Mouse (Mus musculus): Measurements from ENCODE around the gene Olfr1233. TPM values are rescaled to one million over a fixed set of nuclear protein-coding genes. Genes with fewer than 3 reads are reported as not detected.

Olfr1233 gene
- not detected in 2 replicates for polyA plus RNA-seq (2015; fragmentation: Nextera tagmentation; extraction: Ambion mirVana)

DNA sequence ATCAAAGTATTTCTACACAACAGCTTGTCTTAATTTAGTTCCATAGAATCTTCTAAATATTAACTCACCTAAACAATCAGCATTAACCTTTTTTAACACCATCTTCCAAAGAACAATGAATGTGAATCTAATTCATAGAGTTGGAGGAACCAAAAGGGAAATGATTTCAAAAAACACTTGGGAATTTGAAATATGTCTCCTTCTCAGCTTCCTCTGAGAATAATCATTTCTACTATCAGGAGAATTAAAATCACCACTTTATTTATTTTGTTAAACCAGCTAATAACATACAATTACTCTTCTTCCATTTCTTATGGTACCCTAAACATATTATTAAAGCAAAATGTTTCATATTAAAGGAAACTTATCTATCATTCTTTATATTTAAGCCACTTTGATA lies at the start of gene Olfr1233:
TSS of gene Olfr1233 (minus strand) at position 101 of the 400 bp plus-strand sequence.
- no peak within 1 kb of the TSS for H3K4me2 ChIP-seq (replicated peaks; ENCODE audit: low read depth, low read length)
- H3K36me3 ChIP-seq (ENCODE audit: insufficient read depth, low read length): no peaks in the 10 kb centered on the region
- TF ChIP-seq CTCF (IDR thresholded peaks at IDR 0.05): no peak
- TF ChIP-seq EP300 (IDR thresholded peaks at IDR 0.05): no peak
- no peak within 1 kb of the TSS for H3K9ac ChIP-seq (replicated peaks; ENCODE audit: low read depth)
- no peaks in the 10 kb centered on the region for H3K4me1 ChIP-seq (ENCODE audit: insufficient read depth, low read depth, low read length)
- ATAC-seq (no peak), DNase-seq (ENCODE audit: low spot score) (no peak)
- H3K27ac ChIP-seq (ENCODE audit: low read length): no peak within 1 kb of the TSS
- H3K9me3 ChIP-seq (ENCODE audit: low read length): no peaks in the 10 kb centered on the region
- H3K4me3 ChIP-seq (ENCODE audit: low read depth, low read length): no peak within 1 kb of the TSS
- H3K27me3 ChIP-seq (replicated peaks; ENCODE audit: insufficient read depth, low read length): no peaks in the 10 kb centered on the region

DNA sequence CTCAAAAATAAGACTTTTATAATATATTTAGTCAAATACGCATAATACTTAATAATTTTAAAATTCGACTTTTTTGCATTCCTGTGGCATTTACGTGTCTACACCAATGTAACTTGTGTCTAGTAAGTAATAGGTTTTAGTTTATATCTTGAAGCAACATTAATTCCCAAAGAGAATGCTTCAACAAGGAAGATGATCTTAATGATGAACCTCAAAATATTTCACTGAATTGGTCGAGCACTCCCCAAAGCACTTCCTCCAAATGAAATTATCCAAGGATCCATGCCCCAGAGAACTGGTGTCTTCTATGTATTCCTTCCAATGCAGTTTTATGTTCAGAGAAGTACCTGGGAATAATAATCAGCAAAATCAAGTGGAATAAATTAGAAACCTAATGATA lies 22.6 kb upstream of the Olfr1233 start, which contains the start of gene Olfr1234:
TSS of gene Olfr1234 (minus strand) at position 101 of the 400 bp plus-strand sequence.
- no peak for ATAC-seq
- WGBS: 83% methylated on average over 4 of the region's 4 CpGs

DNA sequence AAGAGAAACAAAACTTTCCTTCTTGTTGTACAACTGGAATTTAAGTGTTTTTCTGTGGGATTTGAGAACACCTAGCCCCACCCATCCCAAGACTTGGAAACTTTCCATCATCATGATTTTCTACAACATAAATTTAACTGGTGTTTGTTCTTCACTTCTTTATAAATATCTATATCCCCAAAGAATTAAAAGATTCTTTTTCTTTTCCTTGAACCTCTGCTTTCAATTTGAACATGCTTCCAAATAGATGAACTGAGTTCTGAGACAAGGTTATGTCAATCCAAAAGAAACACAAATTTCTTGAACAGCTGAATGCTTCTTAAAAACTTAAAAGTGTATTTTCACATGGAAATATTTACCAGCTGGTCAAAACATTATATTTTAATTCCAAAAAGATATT lies 12.6 kb downstream of the Olfr1233 start, which contains the start of gene Olfr1232:
TSS of gene Olfr1232 (minus strand) at position 101 of the 400 bp plus-strand sequence.
- no peaks in the 10 kb centered on the region for H3K27me3 ChIP-seq (replicated peaks; ENCODE audit: insufficient read depth, low read length)
- H3K27ac ChIP-seq (ENCODE audit: low read length): no peak within 1 kb of the TSS
- TF ChIP-seq CTCF (IDR thresholded peaks at IDR 0.05) (no peak), EP300 (IDR thresholded peaks at IDR 0.05) (no peak)
- H3K9me3 ChIP-seq (ENCODE audit: low read length): no peaks in the 10 kb centered on the region
- no peak within 1 kb of the TSS for H3K4me2 ChIP-seq (replicated peaks; ENCODE audit: low read depth, low read length)
- DNase-seq (ENCODE audit: low spot score) (no peak), ATAC-seq (no peak)
- no peaks in the 10 kb centered on the region for H3K4me1 ChIP-seq (ENCODE audit: insufficient read depth, low read depth, low read length)
- no peak within 1 kb of the TSS for H3K4me3 ChIP-seq (ENCODE audit: low read depth, low read length)
- H3K36me3 ChIP-seq (ENCODE audit: insufficient read depth, low read length): no peaks in the 10 kb centered on the region
- no peak within 1 kb of the TSS for H3K9ac ChIP-seq (replicated peaks; ENCODE audit: low read depth)

More for the DNA sequence above, 22.6 kb upstream of the Olfr1233 start, which contains the start of gene Olfr1234:
- Histone ChIP-seq H3K27ac (ENCODE audit: low read length) (no peak within 1 kb of the TSS), H3K9ac (replicated peaks; ENCODE audit: low read depth) (no peak within 1 kb of the TSS), H3K4me3 (ENCODE audit: low read depth, low read length) (no peak within 1 kb of the TSS), H3K9me3 (ENCODE audit: low read length) (no peaks in the 10 kb centered on the region), H3K4me1 (ENCODE audit: insufficient read depth, low read depth, low read length) (no peaks in the 10 kb centered on the region), H3K4me2 (replicated peaks; ENCODE audit: low read depth, low read length) (no peak within 1 kb of the TSS), H3K36me3 (ENCODE audit: insufficient read depth, low read length) (no peaks in the 10 kb centered on the region), H3K27me3 (replicated peaks; ENCODE audit: insufficient read depth, low read length) (no peaks in the 10 kb centered on the region)
- DNase-seq (ENCODE audit: low spot score): no peak
- TF ChIP-seq CTCF (IDR thresholded peaks at IDR 0.05) (no peak), EP300 (IDR thresholded peaks at IDR 0.05) (no peak)

DNA sequence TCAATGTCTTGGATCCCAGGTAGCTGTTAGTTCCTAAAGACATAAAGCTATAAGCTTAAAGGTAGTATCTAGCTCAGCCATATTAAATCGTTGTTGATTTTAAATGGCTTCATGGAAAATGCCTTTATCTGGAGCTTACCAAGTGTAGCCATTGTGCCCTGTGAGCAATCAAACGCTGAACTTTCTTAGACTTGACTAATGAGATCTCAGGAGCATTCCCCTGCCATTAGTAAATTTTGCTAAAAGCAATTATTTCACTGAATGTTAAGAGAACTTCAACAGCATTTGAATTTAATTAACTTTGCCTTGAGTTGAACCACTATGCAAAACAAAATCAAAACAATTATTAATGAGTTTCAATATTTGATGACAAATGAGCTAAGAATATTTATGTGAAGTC lies 35.2 kb downstream of the Olfr1233 start, which contains the start of gene Olfr1231:
TSS of gene Olfr1231 (minus strand) at position 101 of the 400 bp plus-strand sequence.
- Histone ChIP-seq H3K27me3 (replicated peaks; ENCODE audit: insufficient read depth, low read length) (no peaks in the 10 kb centered on the region), H3K27ac (ENCODE audit: low read length) (no peak within 1 kb of the TSS), H3K9me3 (ENCODE audit: low read length) (no peaks in the 10 kb centered on the region), H3K4me3 (ENCODE audit: low read depth, low read length) (no peak within 1 kb of the TSS), H3K9ac (replicated peaks; ENCODE audit: low read depth) (no peak within 1 kb of the TSS), H3K4me1 (ENCODE audit: insufficient read depth, low read depth, low read length) (no peaks in the 10 kb centered on the region), H3K36me3 (ENCODE audit: insufficient read depth, low read length) (no peaks in the 10 kb centered on the region), H3K4me2 (replicated peaks; ENCODE audit: low read depth, low read length) (no peak within 1 kb of the TSS)
- 61% methylated on average over 2 of the region's 2 CpGs for WGBS
- TF ChIP-seq EP300 (IDR thresholded peaks at IDR 0.05) (no peak), CTCF (IDR thresholded peaks at IDR 0.05) (no peak)
- ATAC-seq: no peak
- DNase-seq (ENCODE audit: low spot score): no peak

DNA sequence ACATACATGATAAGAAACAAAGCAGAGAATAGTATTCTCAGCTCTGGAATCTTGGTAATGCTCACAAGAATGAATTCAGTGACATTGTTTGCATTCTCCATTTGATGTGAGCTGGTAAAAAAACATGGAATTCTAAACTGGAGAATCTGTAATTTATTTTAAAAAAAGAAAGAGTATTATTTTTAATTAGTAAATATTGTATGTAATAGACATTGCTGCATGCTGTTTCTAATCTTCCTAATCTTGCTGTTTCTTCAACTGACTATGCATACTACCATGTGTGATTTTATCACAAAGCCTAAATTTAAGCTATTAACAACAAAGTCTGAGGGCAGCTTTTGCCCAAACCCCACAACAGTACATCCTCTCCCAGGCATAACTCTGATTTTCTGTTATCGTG lies 45.0 kb downstream of the Olfr1233 start, which contains the start of gene Olfr1230:
TSS of gene Olfr1230 (minus strand) at position 101 of the 400 bp plus-strand sequence.
- H3K4me1 ChIP-seq (ENCODE audit: insufficient read depth, low read depth, low read length): no peaks in the 10 kb centered on the region
- no peaks in the 10 kb centered on the region for H3K27me3 ChIP-seq (replicated peaks; ENCODE audit: insufficient read depth, low read length)
- no peaks in the 10 kb centered on the region for H3K9me3 ChIP-seq (ENCODE audit: low read length)
- no peak within 1 kb of the TSS for H3K4me2 ChIP-seq (replicated peaks; ENCODE audit: low read depth, low read length)
- H3K4me3 ChIP-seq (ENCODE audit: low read depth, low read length): no peak within 1 kb of the TSS
- ATAC-seq: no peak
- DNase-seq (ENCODE audit: low spot score): no peak
- 76% methylated on average over 1 of the region's 1 CpGs for WGBS
- no peaks in the 10 kb centered on the region for H3K36me3 ChIP-seq (ENCODE audit: insufficient read depth, low read length)
- H3K9ac ChIP-seq (replicated peaks; ENCODE audit: low read depth): no peak within 1 kb of the TSS
- TF ChIP-seq CTCF (IDR thresholded peaks at IDR 0.05): no peak
- TF ChIP-seq EP300 (IDR thresholded peaks at IDR 0.05): no peak
- no peak within 1 kb of the TSS for H3K27ac ChIP-seq (ENCODE audit: low read length)

DNA sequence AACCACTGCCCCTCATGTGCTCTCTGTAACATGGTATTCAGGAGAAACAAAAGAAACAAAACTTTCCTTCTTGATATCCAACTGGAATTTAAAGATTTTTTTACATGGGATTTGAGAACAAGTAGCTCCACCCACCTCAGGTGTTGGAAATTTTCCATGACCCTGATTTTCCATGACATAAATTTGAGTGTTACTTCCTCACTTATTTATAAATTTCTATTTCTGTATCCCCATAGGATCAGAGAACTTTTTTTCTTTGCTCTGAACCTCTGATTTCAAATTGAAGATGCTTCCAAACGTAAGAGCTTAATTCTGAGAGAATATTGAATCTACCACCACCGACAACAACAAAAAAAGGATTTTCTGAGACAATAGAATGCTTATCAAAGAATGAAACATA lies 54.3 kb downstream of the Olfr1233 start, which contains the start of gene Olfr1229:
TSS of gene Olfr1229 (minus strand) at position 101 of the 400 bp plus-strand sequence.
- no peaks in the 10 kb centered on the region for H3K36me3 ChIP-seq (ENCODE audit: insufficient read depth, low read length)
- H3K4me1 ChIP-seq (ENCODE audit: insufficient read depth, low read depth, low read length): no peaks in the 10 kb centered on the region
- no peaks in the 10 kb centered on the region for H3K9me3 ChIP-seq (ENCODE audit: low read length)
- no peak for ATAC-seq
- H3K9ac ChIP-seq (replicated peaks; ENCODE audit: low read depth): no peak within 1 kb of the TSS
- no peak within 1 kb of the TSS for H3K4me3 ChIP-seq (ENCODE audit: low read depth, low read length)
- H3K27me3 ChIP-seq (replicated peaks; ENCODE audit: insufficient read depth, low read length): no peaks in the 10 kb centered on the region
- 62% methylated on average over 2 of the region's 2 CpGs for WGBS
- H3K27ac ChIP-seq (ENCODE audit: low read length): no peak within 1 kb of the TSS
- H3K4me2 ChIP-seq (replicated peaks; ENCODE audit: low read depth, low read length): no peak within 1 kb of the TSS
- TF ChIP-seq CTCF (IDR thresholded peaks at IDR 0.05) (no peak), EP300 (IDR thresholded peaks at IDR 0.05) (no peak)
- no peak for DNase-seq (ENCODE audit: low spot score)

Other genes starting within 250 kb of the Olfr1233 start
- gene Olfr1220, start 235.6 kb downstream of the Olfr1233 start, polyA plus RNA-seq (2015; fragmentation: Nextera tagmentation; extraction: Ambion mirVana): not detected in 2 replicates
- gene Olfr1221, start 225.1 kb downstream of the Olfr1233 start, polyA plus RNA-seq (2015; fragmentation: Nextera tagmentation; extraction: Ambion mirVana): not detected in 2 replicates
- gene Olfr1222, start 209.3 kb downstream of the Olfr1233 start, polyA plus RNA-seq (2015; fragmentation: Nextera tagmentation; extraction: Ambion mirVana): not detected in 2 replicates
- gene Olfr1223, start 190.8 kb downstream of the Olfr1233 start, polyA plus RNA-seq (2015; fragmentation: Nextera tagmentation; extraction: Ambion mirVana): not detected in 2 replicates
- gene Olfr1224-ps1, start 178.3 kb downstream of the Olfr1233 start, polyA plus RNA-seq (2015; fragmentation: Nextera tagmentation; extraction: Ambion mirVana): not detected in 2 replicates
- not detected in 2 replicates for gene Olfr1225, start 167.7 kb downstream of the Olfr1233 start, polyA plus RNA-seq (2015; fragmentation: Nextera tagmentation; extraction: Ambion mirVana)
- not detected in 2 replicates for gene Olfr1226, start 142.3 kb downstream of the Olfr1233 start, polyA plus RNA-seq (2015; fragmentation: Nextera tagmentation; extraction: Ambion mirVana)
- not detected in 2 replicates for gene Olfr1228, start 88.3 kb downstream of the Olfr1233 start, polyA plus RNA-seq (2015; fragmentation: Nextera tagmentation; extraction: Ambion mirVana)
- not detected in 2 replicates for gene Olfr1229, start 54.4 kb downstream of the Olfr1233 start, polyA plus RNA-seq (2015; fragmentation: Nextera tagmentation; extraction: Ambion mirVana)
- not detected in 2 replicates for gene Olfr1230, start 45.1 kb downstream of the Olfr1233 start, polyA plus RNA-seq (2015; fragmentation: Nextera tagmentation; extraction: Ambion mirVana)
- gene Olfr1231, start 35.3 kb downstream of the Olfr1233 start, polyA plus RNA-seq (2015; fragmentation: Nextera tagmentation; extraction: Ambion mirVana): not detected in 2 replicates
- not detected in 2 replicates for gene Olfr1232, start 12.7 kb downstream of the Olfr1233 start, polyA plus RNA-seq (2015; fragmentation: Nextera tagmentation; extraction: Ambion mirVana)
- not detected in 2 replicates for gene Olfr1234, start 22.5 kb upstream of the Olfr1233 start, polyA plus RNA-seq (2015; fragmentation: Nextera tagmentation; extraction: Ambion mirVana)
- not detected in 2 replicates for gene Olfr1238, start 67.3 kb upstream of the Olfr1233 start, polyA plus RNA-seq (2015; fragmentation: Nextera tagmentation; extraction: Ambion mirVana)
- gene Olfr1239, start 78.0 kb upstream of the Olfr1233 start, polyA plus RNA-seq (2015; fragmentation: Nextera tagmentation; extraction: Ambion mirVana): not detected in 2 replicates
- not detected in 2 replicates for gene Olfr1240, start 100.6 kb upstream of the Olfr1233 start, polyA plus RNA-seq (2015; fragmentation: Nextera tagmentation; extraction: Ambion mirVana)
- not detected in 2 replicates for gene Olfr1241, start 144.7 kb upstream of the Olfr1233 start, polyA plus RNA-seq (2015; fragmentation: Nextera tagmentation; extraction: Ambion mirVana)
- gene Olfr1242, start 155.9 kb upstream of the Olfr1233 start, polyA plus RNA-seq (2015; fragmentation: Nextera tagmentation; extraction: Ambion mirVana): not detected in 2 replicates
- not detected in 2 replicates for gene Olfr1243, start 189.1 kb upstream of the Olfr1233 start, polyA plus RNA-seq (2015; fragmentation: Nextera tagmentation; extraction: Ambion mirVana)
- not detected in 2 replicates for gene Olfr1245, start 236.0 kb upstream of the Olfr1233 start, polyA plus RNA-seq (2015; fragmentation: Nextera tagmentation; extraction: Ambion mirVana)